Mouse (Mus musculus): ENCODE results near the gene Setd6.

Setd6 gene

DNA sequence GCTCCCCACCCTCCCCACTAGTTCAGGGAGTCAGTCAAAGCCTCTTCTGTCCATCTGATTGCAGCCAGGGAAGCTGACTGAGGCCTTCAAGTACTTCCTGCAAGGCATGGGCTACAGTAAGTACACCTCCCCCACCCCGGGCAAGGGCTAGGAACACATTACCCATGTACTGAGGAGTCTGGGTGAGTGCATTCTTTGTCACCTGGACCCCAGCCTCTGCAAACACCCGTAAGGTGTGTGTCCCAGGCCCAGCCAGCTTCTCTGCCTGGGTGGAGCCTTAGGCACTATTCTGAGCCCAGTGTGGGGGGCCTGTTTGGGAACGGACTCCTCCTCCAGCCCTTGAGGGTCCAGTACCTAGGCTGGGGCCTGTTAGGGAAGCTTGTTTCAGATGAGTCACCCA, 4.7 kb upstream of the Setd6 start:
- no peak for DNase-seq (ENCODE audit: low spot score)

- no peak for DNase-seq (ENCODE audit: low spot score)
These were observed 3.3 kb upstream of the Setd6 start for GRCm38 (mm10) chr8:95712395-95712794.

- DNase-seq (ENCODE audit: low spot score) = no peak
These were observed 2.3 kb upstream of the Setd6 start for GRCm38 (mm10) chr8:95713100-95714010.

DNA sequence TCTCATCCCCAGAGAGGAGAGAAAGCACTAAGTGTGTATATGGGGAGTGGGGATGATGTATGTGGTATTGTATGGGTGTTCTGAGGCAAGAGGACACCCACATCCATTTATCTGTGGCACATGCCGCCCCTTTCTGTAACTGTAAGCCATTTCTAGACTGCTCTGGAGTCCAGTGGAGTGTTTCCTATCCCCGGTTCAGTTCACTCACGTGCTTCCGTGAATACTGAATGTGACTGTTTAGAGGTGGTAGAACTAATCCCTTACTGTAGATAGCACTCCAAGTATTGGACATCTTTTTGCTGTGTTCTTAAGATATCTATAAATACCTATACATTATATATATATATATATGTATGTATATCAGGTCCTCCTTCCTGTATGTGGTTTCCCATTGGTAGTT, 1.3 kb upstream of the Setd6 start:
- DNase-seq (ENCODE audit: low spot score) = no peak

DNA sequence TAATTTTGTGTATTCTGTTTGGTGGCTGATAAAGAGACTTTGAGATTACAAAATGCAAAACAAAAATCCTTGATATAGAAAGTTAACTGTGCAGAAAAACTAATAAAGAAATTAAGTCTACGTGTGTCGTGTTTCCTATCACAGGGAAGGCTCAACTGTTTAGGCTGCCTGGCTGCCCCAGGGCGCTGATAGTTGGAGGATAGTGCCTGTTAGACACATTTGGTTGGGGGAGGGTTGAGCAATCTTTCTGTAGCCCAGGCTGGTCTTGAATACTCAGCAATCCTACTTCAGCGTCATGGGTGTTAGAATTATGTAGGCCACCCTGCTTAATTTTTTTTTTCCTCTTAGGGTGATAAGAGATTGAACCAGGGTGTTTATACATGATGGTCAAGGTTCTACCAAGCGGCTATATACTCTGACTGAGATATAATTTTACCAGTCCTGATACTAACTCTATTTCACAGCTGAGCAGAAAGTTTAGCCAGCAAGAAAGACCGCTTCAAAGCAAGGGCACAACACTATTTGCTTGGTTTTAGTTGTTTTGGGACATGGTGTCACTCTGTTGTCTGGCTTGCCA, 756 bp upstream of the Setd6 start:
- DNase-seq (ENCODE audit: low spot score) = no peak

GRCm38 (mm10) chr8:95716546-95717335, 1.1 kb downstream of the Setd6 start:
- DNase-seq (ENCODE audit: low spot score) = no peak

DNA sequence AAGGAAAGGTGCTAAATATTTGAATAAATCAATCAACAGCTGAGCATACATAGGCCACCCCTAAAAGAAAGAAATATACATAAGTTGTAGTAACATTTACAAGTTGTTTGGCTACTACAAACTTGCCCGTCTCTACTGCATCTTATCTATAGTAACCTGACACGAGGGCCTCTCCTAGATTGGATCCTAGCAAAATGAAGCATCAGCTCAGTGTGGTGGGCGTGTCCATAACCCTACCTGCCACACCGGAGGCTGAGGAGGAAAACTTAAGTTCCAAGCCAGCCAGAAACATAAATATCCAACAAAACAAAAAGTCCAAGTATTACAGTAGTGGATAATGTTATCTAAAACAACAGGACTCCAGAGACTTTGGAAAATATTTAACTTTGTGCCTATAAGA, 11.9 kb downstream of the Setd6 start:
- no peak for DNase-seq (ENCODE audit: low spot score)

GRCm38 (mm10) chr8:95738596-95738995, 22.9 kb downstream of the Setd6 start:
- no peak for DNase-seq (ENCODE audit: low spot score)

DNA sequence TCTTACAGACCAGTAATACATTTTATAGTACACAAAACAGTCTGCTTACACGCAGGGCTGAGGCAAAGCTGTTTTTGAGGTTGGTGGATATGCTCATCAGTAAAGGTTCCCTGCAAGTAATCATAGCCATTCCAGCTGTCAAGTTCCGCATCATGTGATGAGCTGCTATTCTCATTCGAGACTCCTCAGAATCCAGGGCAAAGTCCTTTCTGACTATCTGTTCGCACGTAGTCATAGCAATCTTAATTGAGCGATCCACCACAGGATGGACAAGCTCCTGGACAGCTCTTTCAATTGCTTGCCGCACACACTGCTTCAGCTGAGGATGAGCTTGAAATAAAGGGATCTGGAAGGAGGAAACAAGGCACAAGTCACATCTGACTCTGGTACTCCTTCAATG, 26.1 kb downstream of the Setd6 start:
- DNase-seq (ENCODE audit: low spot score) = no peak

DNA sequence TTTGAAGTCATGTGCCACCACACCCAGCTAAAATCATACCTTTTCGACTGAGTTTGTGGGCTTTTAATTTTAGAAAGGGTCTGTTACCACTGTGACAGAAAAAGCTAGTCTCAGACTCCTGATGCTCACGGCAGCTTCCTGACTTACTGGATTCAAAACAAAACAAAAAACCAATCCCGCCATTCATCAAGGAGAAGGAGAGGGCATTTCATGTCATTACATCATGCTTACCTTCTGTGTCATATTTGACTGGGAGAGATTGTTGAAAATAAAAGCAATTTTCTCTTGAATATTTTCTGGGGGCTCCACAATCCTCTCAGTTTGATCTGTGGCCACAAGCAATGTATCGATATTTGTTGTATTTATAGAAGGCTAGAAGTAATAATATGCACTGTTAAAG, 32.3 kb downstream of the Setd6 start:
- no peak for DNase-seq (ENCODE audit: low spot score)

DNA sequence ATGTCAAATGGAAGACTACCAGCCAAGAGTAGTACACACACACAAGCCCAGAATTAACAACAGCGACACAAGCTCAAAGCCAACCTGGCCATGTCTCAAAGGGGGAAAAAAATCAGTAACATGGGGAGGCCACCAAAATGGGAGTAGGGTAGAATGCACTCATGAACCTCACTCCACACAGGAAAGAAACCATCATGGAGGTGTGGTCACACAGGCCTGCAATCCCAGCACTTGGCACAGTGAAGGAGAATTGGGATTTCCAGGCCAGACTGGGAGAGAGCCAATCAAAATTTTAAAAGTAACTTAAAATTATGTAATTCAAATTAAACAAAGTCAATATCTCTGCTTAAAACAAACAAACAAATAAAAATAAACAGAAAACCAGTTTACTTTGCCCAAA, 36.2 kb downstream of the Setd6 start:
- no peak for DNase-seq (ENCODE audit: low spot score)

GRCm38 (mm10) chr8:95760323-95760722, 44.6 kb downstream of the Setd6 start:
- no peak for DNase-seq (ENCODE audit: low spot score)

- DNase-seq (ENCODE audit: low spot score) = no peak
These were observed 48.5 kb downstream of the Setd6 start for GRCm38 (mm10) chr8:95764133-95764532.

All from urinary bladder, postnatal 10 days (tissue).